Mouse (Mus musculus): Measurements from ENCODE around the gene Nkapl.

DNA sequence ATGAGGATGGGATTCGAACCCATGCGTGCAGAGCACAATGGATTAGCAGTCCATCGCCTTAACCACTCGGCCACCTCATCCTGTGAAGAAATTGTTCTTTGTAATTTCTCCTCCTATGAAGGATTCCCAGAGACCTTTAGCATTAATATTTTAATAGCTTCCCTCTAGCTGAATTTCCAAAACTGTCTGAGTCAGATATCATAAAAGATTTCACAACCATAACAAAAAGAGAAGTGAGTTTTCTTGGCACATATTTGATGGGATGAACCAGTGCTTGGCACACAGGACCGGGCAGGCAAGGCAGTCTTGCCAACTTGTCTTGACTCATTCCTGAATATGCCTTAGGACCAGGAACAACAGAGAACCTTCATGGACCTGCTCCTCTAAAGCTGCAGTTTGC is 24.5 kb upstream of the Nkapl start:
- no peak for TF ChIP-seq CTCF (IDR thresholded peaks at IDR 0.05 in 2 of 3, conservative IDR thresholded peaks at IDR 0.05 in 1 of 3; ENCODE audit: control insufficient read depth in 1 of 3, insufficient read depth in 1 of 3, low read depth in 2 of 3, low read length in 3 of 3, poor library complexity in 1 of 3, severe bottlenecking in 1 of 3)
- TF ChIP-seq NRF1 (IDR thresholded peaks at IDR 0.05; ENCODE audit: insufficient read depth, low read depth, low read length, poor library complexity, severe bottlenecking) = no peak
- TF ChIP-seq GATA1 (IDR thresholded peaks at IDR 0.05; ENCODE audit: low read depth, low read length) = no peak
- no peak for TF ChIP-seq EP300 (IDR thresholded peaks at IDR 0.05; ENCODE audit: low read depth in 1 of 2, low read length in 2 of 2)
- TF ChIP-seq ZNF384 (IDR thresholded peaks at IDR 0.05; ENCODE audit: low read depth, low read length) = no peak

All from MEL (cell line).